Mouse (Mus musculus) ovary, postnatal 14 days (tissue): ENCODE data around the gene Fstl1.

ENCODE experiments used
- DNase-seq: peaks from one replicate; pipeline ENCODE4 v3.0.0; 2022; ENCODE audit warnings: low spot score

Fstl1 gene

DNA sequence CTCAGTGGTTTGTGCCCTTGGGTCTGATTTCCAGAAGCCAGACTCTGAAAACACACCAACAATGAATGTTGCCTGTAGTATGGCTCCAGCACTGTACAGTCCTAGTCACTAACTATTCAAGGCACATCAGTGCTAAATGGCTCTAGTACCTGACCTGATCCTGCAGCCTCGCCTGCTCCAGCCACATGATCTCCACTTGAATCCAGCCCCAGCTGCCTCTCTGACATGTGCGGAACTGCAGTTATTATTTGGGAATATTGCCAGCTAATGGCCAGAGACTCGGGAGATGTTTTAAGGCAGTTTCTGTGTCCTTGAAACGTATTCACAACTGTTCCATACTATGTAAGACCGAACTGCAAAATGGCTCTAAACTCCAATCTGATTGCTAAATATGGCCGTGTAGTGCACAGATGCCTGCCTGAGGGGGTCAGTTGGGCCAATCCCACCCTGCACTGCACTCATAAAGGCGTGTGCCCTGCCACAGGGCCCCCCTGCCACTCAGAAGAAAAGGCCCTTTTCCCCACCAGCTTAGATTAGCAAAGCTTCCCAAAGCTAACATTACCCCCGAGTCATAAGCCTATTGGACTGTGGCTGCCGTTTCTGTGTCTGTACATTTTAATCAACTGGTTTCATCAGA, 11.0 kb downstream of the Fstl1 start:
- no peak for DNase-seq

- DNase-seq: peak; percentile 47
Observed at GRCm38 (mm10) chr16:37788367-37789014, 11.8 kb downstream of the Fstl1 start.

GRCm38 (mm10) chr16:37789015-37789381, 12.3 kb downstream of the Fstl1 start:
- DNase-seq: no peak

GRCm38 (mm10) chr16:37789394-37789920, 12.8 kb downstream of the Fstl1 start:
- no peak for DNase-seq

DNA sequence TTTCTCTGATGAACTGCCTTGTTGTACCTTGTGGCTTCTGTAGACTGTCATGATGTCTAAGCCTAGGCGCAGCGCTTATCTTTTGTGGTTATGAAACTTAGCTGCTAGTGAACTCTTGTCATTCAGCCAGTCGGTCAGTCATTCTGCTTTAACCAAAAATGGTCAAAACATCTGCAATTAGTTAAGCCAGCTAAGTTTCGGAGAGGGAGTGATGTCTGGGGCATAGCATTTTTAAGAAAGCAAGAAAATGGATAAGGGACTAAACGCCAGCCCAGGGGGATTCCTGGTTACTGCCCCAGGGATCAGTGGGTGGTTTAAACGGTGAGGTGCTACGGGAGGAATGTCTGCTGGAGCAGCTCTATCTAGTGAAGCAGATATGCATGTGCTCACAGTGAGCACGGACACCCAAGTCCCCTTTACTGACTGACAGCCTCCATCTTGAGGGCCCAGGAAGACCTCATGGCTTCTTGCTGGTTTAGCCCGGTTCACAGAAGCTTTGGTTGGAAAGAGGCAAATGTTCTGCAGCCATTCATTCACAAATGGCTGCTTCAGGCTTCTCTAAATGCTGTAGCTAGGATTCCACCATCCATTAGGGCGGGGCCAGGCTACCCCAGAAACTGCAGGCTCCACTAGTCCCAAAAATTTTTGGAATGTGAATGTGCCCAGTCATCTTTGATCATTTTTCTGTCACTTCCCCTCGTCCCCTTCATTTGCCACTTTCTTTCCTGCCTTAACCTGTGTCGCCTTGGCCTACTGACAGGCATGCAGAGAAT, 13.5 kb downstream of the Fstl1 start:
- DNase-seq: no peak

- no peak for DNase-seq
Observed at GRCm38 (mm10) chr16:37790781-37791175, 14.1 kb downstream of the Fstl1 start.

GRCm38 (mm10) chr16:37795651-37796150, 19.0 kb downstream of the Fstl1 start:
- no peak for DNase-seq

DNA sequence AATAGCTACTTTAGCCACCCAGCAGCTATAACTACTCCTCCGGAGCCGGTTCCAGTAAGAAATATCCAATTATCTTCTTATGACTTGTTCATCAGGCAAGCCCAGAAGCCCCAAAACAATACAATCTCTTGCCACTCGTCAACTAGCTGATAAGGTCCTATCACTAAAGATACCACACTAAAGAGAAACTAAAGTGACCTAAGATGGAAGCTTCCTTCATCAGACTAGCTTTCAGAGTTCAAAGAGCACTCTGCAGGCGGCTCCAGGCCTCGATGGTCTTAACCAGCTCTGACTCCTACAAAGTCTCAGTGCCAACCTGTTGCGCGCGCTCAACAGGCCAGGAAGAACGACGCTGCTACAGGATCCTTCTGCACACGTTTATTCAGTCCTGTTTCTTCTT, 19.6 kb downstream of the Fstl1 start:
- DNase-seq: no peak

DNA sequence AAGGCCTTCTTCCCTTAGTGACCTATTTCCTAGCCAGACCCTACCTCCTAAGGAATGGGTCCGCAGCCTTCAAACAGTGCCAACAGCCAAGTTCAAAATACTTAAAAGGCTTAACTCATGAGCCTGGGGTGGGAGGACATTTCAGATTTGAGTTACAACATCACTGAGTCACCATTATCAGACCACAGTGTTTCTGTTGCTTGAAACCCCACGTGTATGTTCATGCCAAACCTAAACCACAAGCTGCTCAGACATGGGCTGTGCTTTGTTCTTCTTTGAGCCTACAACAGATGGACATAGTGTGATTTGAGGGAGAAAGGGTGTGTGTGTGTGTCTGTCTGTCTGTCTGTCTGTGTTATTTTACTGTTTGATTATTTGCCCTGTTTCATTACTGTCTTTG, 24.4 kb downstream of the Fstl1 start:
- DNase-seq: no peak

GRCm38 (mm10) chr16:37802686-37803295, 26.1 kb downstream of the Fstl1 start:
- no peak for DNase-seq

DNA sequence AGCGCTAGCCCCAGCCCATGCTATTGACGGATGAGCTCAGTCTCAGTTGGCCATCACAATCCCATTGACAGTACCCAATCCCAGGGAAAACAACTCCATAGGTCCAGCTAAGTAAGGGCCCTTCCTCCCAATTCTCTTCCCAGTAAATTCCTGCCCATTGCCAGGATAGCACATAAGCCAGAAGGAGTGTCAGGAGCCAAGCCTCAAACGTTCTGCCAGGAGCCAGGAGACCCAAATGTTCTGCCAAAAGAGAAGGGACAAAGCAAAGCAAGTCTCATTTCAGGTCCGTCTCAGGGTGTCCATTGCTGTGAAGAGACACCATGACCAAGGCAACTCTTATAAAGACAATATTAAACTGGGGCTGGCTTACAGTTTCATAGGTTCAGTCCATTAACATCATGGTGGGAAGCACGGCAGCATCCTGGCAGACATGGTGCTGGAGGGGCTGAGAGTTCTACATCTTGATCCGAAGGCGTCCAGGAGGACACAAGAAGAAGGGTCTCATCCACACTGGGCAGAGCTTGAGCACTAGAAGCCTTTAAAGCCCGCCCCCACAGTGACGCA, 26.8 kb downstream of the Fstl1 start:
- DNase-seq: no peak

DNA sequence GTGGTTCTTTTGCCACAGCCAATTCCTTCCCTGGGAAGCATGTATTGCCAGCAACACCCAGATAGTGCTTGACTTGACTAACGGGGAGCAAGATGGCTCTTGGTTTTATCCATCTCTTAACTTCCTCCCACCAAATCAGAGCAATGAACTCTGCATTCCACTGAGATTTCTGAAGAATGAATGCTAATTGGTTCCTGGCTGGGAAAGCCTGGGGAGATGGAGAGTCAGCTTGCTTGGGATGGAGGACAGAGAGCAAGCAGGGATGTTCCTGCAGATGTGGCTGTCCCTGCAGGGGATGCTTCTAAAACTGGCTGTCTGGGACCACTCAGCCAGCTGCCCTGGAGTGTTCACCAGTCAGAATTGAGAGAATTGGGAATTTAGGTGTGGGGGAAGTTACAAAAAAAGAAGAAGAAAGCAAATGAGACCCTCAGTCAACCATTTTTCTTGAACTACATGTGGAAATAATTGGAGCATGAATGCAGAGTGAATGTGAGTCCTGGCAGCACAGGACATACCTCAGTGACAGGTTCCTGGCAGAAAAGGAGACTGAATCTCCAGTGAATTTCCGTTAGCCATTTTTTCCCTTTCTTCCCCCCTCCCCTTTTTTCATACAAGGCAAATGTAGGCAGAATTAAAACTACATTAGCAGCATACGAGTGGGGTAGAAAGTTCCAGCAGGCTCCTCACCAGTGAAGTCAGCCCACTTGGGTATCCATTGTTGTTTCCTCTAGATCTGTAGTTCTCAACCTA, 29.2 kb downstream of the Fstl1 start:
- DNase-seq: no peak

GRCm38 (mm10) chr16:37807269-37807668, 30.6 kb downstream of the Fstl1 start:
- no peak for DNase-seq

DNA sequence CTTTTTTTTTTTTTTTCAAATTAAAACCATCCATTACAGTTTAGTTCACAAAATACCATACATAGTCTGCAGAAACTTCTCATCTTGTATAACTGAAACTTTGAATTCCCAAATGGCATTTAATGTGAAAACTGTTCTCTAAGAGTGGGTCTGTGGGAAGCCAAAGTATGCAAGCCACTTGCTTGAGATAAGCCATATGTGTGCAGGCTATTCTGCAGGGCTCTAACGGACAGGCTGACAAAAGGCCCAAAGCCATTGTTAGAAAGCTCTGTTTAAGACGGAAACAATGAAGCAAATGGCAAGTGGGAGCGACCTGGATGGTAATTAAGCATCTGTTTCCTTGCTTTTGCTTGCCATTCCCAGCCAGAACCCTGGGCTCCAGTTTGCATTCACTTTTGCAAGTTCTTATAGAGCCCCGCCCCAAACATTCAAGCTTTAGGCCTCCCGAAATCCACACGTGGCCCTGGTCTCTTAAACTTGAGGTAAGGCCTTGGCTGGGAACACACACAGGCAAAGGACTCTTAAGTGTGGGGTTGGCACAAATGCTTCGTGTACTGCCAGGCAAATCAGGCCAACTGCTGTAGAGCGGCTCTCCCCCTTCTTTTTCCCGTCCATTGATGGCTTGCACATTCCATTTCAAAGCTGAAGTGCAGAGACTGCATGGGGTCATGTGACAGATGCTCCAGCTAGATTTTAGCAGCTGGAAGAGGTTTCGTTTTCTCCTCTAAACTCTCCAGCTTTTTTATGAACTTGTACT, 32.4 kb downstream of the Fstl1 start:
- DNase-seq: no peak

DNA sequence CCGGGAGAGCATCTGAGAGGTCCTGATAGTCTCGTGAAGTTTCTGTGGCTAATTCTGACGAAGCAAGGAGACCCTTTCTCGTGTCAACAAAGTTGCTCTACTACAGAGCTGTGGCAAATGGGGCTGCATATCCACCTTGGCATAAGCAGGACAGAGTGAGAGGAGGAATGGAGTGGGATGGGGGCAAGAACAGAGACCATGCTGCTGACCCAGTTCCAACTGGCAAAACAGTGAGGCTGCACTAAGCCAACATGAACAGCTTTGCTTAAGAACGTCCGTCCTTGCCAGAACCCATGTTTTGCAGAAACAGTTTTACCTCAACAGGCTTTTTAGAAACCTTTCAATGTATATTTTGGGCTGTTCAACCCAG, 32.9 kb downstream of the Fstl1 start:
- DNase-seq: no peak

DNA sequence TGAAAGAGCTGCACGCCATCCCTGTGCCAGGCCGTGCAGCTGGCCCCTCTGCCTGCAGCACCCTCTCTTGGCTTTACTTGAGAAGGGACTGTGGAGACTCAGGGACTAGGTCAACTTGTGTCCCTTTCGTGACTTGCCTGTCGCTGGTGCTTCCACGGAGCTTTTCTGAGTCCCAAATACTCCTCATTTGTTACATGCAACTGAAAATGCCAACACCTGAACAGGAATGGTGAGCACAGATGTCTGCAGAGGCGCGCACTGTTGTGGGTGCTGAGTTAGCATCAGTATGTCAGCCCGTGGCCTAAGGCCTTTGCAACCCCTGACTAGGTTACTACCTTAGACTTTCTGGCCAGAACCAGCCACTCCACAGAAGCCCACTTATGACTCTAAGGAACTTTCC, 35.2 kb downstream of the Fstl1 start:
- no peak for DNase-seq

GRCm38 (mm10) chr16:37812474-37812886, 35.8 kb downstream of the Fstl1 start:
- DNase-seq: no peak

- DNase-seq: no peak
Observed at GRCm38 (mm10) chr16:37813691-37814382, 37.2 kb downstream of the Fstl1 start.

- peak; percentile 43 for DNase-seq
Observed at GRCm38 (mm10) chr16:37814383-37814971, 37.8 kb downstream of the Fstl1 start.

- no peak for DNase-seq
Observed at GRCm38 (mm10) chr16:37817986-37818385, 41.3 kb downstream of the Fstl1 start.
